Mouse (Mus musculus): ENCODE measurements around the gene Vmn1r69. TPM values are rescaled to one million over a fixed set of nuclear protein-coding genes. Genes with fewer than 3 reads are reported as not detected.

The Vmn1r69 gene
- polyA plus RNA-seq (2016; fragmentation: Nextera tagmentation; extraction: Ambion mirVana): not detected in 2 replicates

DNA sequence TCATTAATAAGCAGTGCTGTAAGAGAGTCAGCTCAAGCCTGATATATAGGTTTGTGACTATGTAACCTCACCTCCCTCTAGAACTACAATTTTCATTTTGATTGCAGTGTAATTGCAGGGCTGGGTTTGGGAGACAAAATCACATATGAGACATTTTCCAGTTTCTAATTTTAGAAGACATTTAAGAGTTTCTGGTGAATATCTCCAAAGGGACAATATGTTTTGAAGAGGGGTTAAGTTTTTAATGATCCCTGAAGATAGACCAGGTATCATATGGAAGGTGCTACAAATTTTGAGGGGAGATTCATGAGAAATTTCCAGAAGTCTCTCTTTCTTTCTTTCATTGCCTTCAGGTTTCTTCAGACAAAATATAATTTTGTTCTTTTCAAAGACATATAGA lies at the start of gene Vmn1r69:
Gene Vmn1r69, minus strand, starts transcription at position 101 of the 400 bp plus-strand sequence.
- Histone ChIP-seq H3K27ac (replicated peaks) (no peak within 1 kb of the TSS), H3K4me3 (no peak within 1 kb of the TSS), H3K4me1 (no peaks in the 10 kb centered on the region), H3K27me3 (replicated peaks; ENCODE audit: low read depth, poor library complexity, severe bottlenecking) (no peaks in the 10 kb centered on the region), H3K9me3 (peaks cover 35% of the 10 kb centered on the region), H3K36me3 (replicated peaks) (no peaks in the 10 kb centered on the region)
- no peak for DNase-seq (ENCODE audit: low spot score)

DNA sequence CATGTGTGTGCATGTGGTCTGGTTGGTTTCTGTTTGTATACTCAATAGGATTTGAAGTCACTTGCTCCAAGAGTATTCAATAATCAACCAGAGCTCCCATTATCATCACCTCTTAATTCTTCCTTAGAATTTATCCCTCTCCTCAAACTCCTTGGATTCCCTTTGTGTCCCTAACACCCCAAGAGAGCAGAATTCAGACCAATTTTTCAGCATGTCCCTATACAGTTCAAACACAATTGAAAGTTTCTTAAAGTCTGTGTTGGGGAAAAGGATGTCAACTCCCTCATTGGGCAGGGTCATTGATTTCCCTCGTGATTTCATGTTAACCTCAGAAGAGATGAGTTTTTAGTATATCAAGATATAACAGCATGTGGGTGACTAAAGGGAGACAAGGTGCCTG lies 17.8 kb upstream of the Vmn1r69 start, which contains the start of gene Vmn1r70:
Gene Vmn1r70, plus strand, starts transcription at position 301 of the 400 bp plus-strand sequence.
- Histone ChIP-seq H3K9me3 (peaks cover 54% of the 10 kb centered on the region), H3K36me3 (replicated peaks) (no peaks in the 10 kb centered on the region), H3K4me1 (no peaks in the 10 kb centered on the region), H3K4me3 (no peak within 1 kb of the TSS), H3K27ac (replicated peaks) (no peak within 1 kb of the TSS), H3K27me3 (replicated peaks; ENCODE audit: low read depth, poor library complexity, severe bottlenecking) (no peaks in the 10 kb centered on the region)
- DNase-seq (ENCODE audit: low spot score): no peak
- 73% methylated on average over 1 of the region's 1 CpGs for WGBS

DNA sequence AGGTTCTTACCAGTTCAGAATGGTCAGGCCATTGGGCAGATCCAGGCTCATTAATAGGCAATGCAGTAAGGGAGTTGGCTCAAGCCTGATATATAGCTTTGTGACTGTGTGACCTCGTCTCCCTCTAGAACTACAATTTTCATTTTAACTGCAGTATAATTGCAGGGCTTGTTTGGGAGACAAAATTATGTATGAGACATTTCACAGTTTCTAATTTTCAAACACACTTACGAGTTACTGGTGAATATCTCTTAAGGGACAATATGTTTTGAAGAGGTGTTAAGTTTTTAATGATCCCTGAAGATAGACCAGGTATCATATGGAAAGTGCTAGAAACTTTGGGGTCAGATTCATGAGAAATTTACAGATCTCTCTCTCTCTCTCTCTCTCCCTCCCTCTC lies 55.1 kb downstream of the Vmn1r69 start, which contains the start of gene Vmn1r68:
Gene Vmn1r68, minus strand, starts transcription at position 101 of the 400 bp plus-strand sequence.
- H3K27me3 ChIP-seq (replicated peaks; ENCODE audit: low read depth, poor library complexity, severe bottlenecking): no peaks in the 10 kb centered on the region
- DNase-seq (ENCODE audit: low spot score): no peak
- no peak within 1 kb of the TSS for H3K4me3 ChIP-seq
- no peaks in the 10 kb centered on the region for H3K36me3 ChIP-seq (replicated peaks)
- H3K4me1 ChIP-seq: no peaks in the 10 kb centered on the region
- no peak within 1 kb of the TSS for H3K27ac ChIP-seq (replicated peaks)
- H3K9me3 ChIP-seq: peaks cover 5% of the 10 kb centered on the region
- WGBS: 76% methylated on average over 2 of the region's 2 CpGs

Other genes with a start within 250 kb of the Vmn1r69 start
- gene Vmn1r67, start 170.3 kb downstream of the Vmn1r69 start, polyA plus RNA-seq (2016; fragmentation: Nextera tagmentation; extraction: Ambion mirVana): not detected in 2 replicates
- gene Zik1, start 118.3 kb downstream of the Vmn1r69 start, polyA plus RNA-seq (2016; fragmentation: Nextera tagmentation; extraction: Ambion mirVana): 37.1 and 37.2 TPM in 2 replicates
- not detected in 2 replicates for gene Vmn1r68, start 55.2 kb downstream of the Vmn1r69 start, polyA plus RNA-seq (2016; fragmentation: Nextera tagmentation; extraction: Ambion mirVana)
- not detected in 2 replicates for gene Vmn1r70, start 17.9 kb upstream of the Vmn1r69 start, polyA plus RNA-seq (2016; fragmentation: Nextera tagmentation; extraction: Ambion mirVana)
- not detected in 2 replicates for gene Nlrp4b, start 74.1 kb upstream of the Vmn1r69 start, polyA plus RNA-seq (2016; fragmentation: Nextera tagmentation; extraction: Ambion mirVana)
- not detected in 2 replicates for gene Vmn1r71, start 140.7 kb upstream of the Vmn1r69 start, polyA plus RNA-seq (2016; fragmentation: Nextera tagmentation; extraction: Ambion mirVana)

All from embryonic facial prominence, embryonic 10.5 days (tissue).